Comparison of ENCODE assay signal across 8 mouse cellular contexts in the genomic region with DNA sequence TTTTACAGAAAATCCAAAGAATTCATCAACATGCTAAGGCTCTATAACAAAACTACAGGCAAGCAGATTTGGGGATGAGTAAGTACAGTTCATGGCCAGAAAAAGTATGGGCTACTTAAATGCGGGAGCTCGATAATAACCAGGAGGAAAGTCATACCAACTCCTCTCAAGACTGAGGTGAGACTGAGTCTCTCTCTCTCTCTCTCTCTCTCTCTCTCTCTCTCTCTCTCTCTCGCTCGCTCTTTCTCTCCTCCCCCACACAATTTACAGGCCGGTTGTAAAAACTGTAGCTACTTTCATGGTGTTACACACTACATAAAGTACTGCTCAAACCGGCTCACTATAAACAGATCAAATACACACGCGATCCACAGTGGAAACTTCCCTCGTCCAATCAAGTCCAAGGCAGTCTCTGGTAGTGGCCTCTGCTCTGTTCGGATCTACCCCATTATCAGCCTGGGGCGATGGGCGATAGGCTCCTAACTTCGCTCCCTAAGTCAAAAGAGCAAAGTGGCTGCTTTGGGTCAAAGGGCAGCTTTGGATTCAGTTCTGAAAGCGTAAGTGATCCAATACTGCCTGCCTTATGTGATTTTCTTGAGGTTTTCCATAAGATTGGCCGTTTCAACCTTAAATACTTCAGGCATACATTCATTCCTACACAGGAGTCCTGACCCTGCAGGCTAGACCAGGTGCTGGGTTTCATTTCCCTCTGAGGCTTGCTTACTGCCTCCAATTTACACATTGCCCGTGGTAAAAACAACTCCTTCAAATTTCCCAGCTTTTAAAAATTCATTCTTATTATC. TPM values are rescaled to one million over a fixed set of nuclear protein-coding genes. Genes with fewer than 3 reads are reported as not detected.
DNase-seq lines count a peak whose midpoint lies in the region; ATAC-seq and TF ChIP-seq lines count a peak whose summit lies in the region.

No protein-coding gene starts in this region.

- H3K27me3 ChIP-seq in CH12.LX (replicated peaks), result peaks cover 4% of the 10 kb centered on the region
- no peaks in the 10 kb centered on the region for H3K27me3 ChIP-seq in forebrain, postnatal 0 days (ENCODE audit: insufficient read depth, low read length)
- 0 out of 2 replicates have a peak, but pooled peaks cover 4% of the 10 kb centered on the region for H3K27me3 ChIP-seq in liver, embryonic 15.5 days

- TF ChIP-seq POLR2A in CH12.LX (IDR thresholded peaks at IDR 0.05; ENCODE audit: low read depth, low read length), result no peak

- TF ChIP-seq CTCF in gastrocnemius, adult 2 months (IDR thresholded peaks at IDR 0.05), result no peak
- no peak for TF ChIP-seq CTCF in CH12.LX (conservative IDR thresholded peaks at IDR 0.05 in 1 of 2, IDR thresholded peaks at IDR 0.05 in 1 of 2; ENCODE audit: low read depth in 2 of 2, low read length in 2 of 2)
- no peak for TF ChIP-seq CTCF in forebrain, postnatal 0 days (IDR thresholded peaks at IDR 0.05; ENCODE audit: low read depth)

- dilution Hi-C loops in CH12.LX (cut with MboI; ENCODE audit: extremely low pct_ligation_motif_present, extremely low pct_unique_long_range_greater_than_20kb, low sequenced_read_pairs), result no loop called here

- peak; percentile 66 for TF ChIP-seq EP300 in CH12.LX (IDR thresholded peaks at IDR 0.05; ENCODE audit: low read length)

- no peak for ATAC-seq in forebrain, postnatal 0 days
- ATAC-seq in liver, embryonic 15.5 days (ENCODE audit: insufficient read depth), result peak; percentile 72

- peak overlapping the region; percentile 46 for H3K4me2 ChIP-seq in CH12.LX (ENCODE audit: insufficient read depth, low read depth, poor library complexity, severe bottlenecking)
- H3K4me2 ChIP-seq in forebrain, postnatal 0 days (ENCODE audit: low read depth), result peak overlapping the region; percentile 91
- peak overlapping the region; percentile 91 for H3K4me2 ChIP-seq in liver, embryonic 15.5 days

- intact Hi-C loops in gastrocnemius, adult 2 months (cut with DNase I), result loop anchor here (5.0 kb wide), 1 partner anchor 35 kb away; no protein-coding TSS in a partner anchor

- no peaks in the 10 kb centered on the region for H3K9me3 ChIP-seq in CH12.LX (replicated peaks; ENCODE audit: low read length)
- no peaks in the 10 kb centered on the region for H3K9me3 ChIP-seq in forebrain, postnatal 0 days (ENCODE audit: low read length)
- H3K9me3 ChIP-seq in liver, embryonic 15.5 days (replicated peaks), result no peaks in the 10 kb centered on the region

- peak overlapping the region; percentile 64 for H3K9ac ChIP-seq in CH12.LX (ENCODE audit: insufficient read depth, low read depth)
- H3K9ac ChIP-seq in forebrain, postnatal 0 days, result peak overlapping the region; percentile 75; the same call in 1 of the 2 replicates
- H3K9ac ChIP-seq in liver, embryonic 15.5 days, result peak overlapping the region; percentile 86

- H3K36me3 ChIP-seq in CH12.LX (replicated peaks in 1 of 2; ENCODE audit: control insufficient read depth in 1 of 2, insufficient read depth in 1 of 2, low read length in 1 of 2), result peaks cover 0 to 34% of the 10 kb centered on the region in 2 experiments
- no peaks in the 10 kb centered on the region for H3K36me3 ChIP-seq in forebrain, postnatal 0 days (ENCODE audit: insufficient read depth)
- H3K36me3 ChIP-seq in liver, embryonic 15.5 days (replicated peaks), result peaks cover 7% of the 10 kb centered on the region; the same call in 1 of the 2 replicates

- no peak for DNase-seq in gastrocnemius, adult 2 months
- DNase-seq in gastrocnemius, postnatal 4 days (ENCODE audit: low spot score in 2 of 2), result no peak
- peak; percentile 31 for DNase-seq in CH12.LX (ENCODE audit: extremely low read depth)
- DNase-seq in forebrain, postnatal 0 days, result no peak
- no peak for DNase-seq in cerebellum, adult 9-10 months
- DNase-seq in right cerebral cortex, postnatal 36 days (ENCODE audit: low spot score in 2 of 2), result no peak
- DNase-seq in frontal cortex, postnatal 14 days (ENCODE audit: low spot score in 2 of 2), result no peak

- in situ Hi-C loops in CH12.LX (cut with MboI; ENCODE audit: low pct_ligation_motif_present, low pct_unique_long_range_greater_than_20kb, low sequenced_read_pairs), result no loop called here

- H3K4me1 ChIP-seq in CH12.LX (ENCODE audit: control insufficient read depth in 1 of 2, insufficient read depth in 2 of 2), result peaks cover 0 to 32% of the 10 kb centered on the region in 2 experiments; a peak in 3 of 4 replicates
- peaks cover 4% of the 10 kb centered on the region; the same call in 1 of the 2 replicates for H3K4me1 ChIP-seq in forebrain, postnatal 0 days (ENCODE audit: insufficient read depth)
- H3K4me1 ChIP-seq in liver, embryonic 15.5 days (replicated peaks), result peaks cover 43% of the 10 kb centered on the region

- H3K27ac ChIP-seq in gastrocnemius, adult 2 months, result peak overlapping the region; percentile 94
- no peak overlapping the region for H3K27ac ChIP-seq in CH12.LX (ENCODE audit: insufficient read depth, low read depth)
- no peak overlapping the region for H3K27ac ChIP-seq in forebrain, postnatal 0 days (ENCODE audit: low read depth, low read length)
- H3K27ac ChIP-seq in liver, embryonic 15.5 days (replicated peaks), result peak overlapping the region; percentile 85

- peaks cover 2% of the 10 kb centered on the region; the same call in 1 of the 2 replicates for H3K79me2 ChIP-seq in CH12.LX (replicated peaks; ENCODE audit: control insufficient read depth, extremely low read depth, insufficient read depth, poor library complexity, severe bottlenecking)

- H3K4me3 ChIP-seq in gastrocnemius, adult 2 months, result peak overlapping the region; percentile 77
- H3K4me3 ChIP-seq in CH12.LX (replicated peaks in 1 of 3; ENCODE audit: low read depth in 2 of 3, low read length in 2 of 3, poor library complexity in 1 of 3), result peak overlapping the region; percentile 81 to 91 (median 88)
- H3K4me3 ChIP-seq in forebrain, postnatal 0 days (ENCODE audit: low read depth, low read length), result peak overlapping the region; percentile 68
- peak overlapping the region; percentile 82 for H3K4me3 ChIP-seq in liver, embryonic 15.5 days (replicated peaks)

- no peak for TF ChIP-seq RAD21 in CH12.LX (IDR thresholded peaks at IDR 0.05; ENCODE audit: low read depth, low read length)

- WGBS in forebrain, postnatal 0 days, result 56% methylated on average over 16 of the region's 16 CpGs
- WGBS in liver, embryonic 15.5 days (ENCODE audit: insufficient replicate concordance), result 26% methylated on average over 16 of the region's 16 CpGs

TF ChIP-seq in CH12.LX, 34 proteins besides CTCF, POLR2A, EP300 and RAD21 (continues in another document):
- TF ChIP-seq JUND (conservative IDR thresholded peaks at IDR 0.05; ENCODE audit: low read depth, low read length), result peak; percentile 64; the same call in 1 of the 2 replicates
- peak; percentile 29; the same call in 1 of the 2 replicates for TF ChIP-seq MXI1 (IDR thresholded peaks at IDR 0.05; ENCODE audit: low read depth, low read length)
- TF ChIP-seq CHD2 (IDR thresholded peaks at IDR 0.05; ENCODE audit: low read length), result peak; percentile 10; the same call in 1 of the 2 replicates
- no peak for TF ChIP-seq MAX (IDR thresholded peaks at IDR 0.05; ENCODE audit: low read length)
- TF ChIP-seq ZMIZ1 (IDR thresholded peaks at IDR 0.05; ENCODE audit: low read depth, low read length), result no peak
- peak; percentile 54; the same call in 1 of the 2 replicates for TF ChIP-seq MEF2A (IDR thresholded peaks at IDR 0.05; ENCODE audit: borderline replicate concordance, low read depth, low read length)
- TF ChIP-seq MAZ (IDR thresholded peaks at IDR 0.05; ENCODE audit: low read depth, low read length), result 0 out of 2 replicates have a peak, but pooled peaks have one; percentile 40
- TF ChIP-seq MAFK (IDR thresholded peaks at IDR 0.05; ENCODE audit: insufficient replicate concordance, low read length), result no peak
- peak; percentile 75 for TF ChIP-seq IRF4 (IDR thresholded peaks at IDR 0.05; ENCODE audit: low read depth, low read length)
- TF ChIP-seq NRF1 (IDR thresholded peaks at IDR 0.05; ENCODE audit: low read depth, low read length), result no peak
- TF ChIP-seq TBP (conservative IDR thresholded peaks at IDR 0.05; ENCODE audit: low read depth, low read length), result no peak
- TF ChIP-seq ZKSCAN1 (IDR thresholded peaks at IDR 0.05; ENCODE audit: borderline replicate concordance, low read depth, low read length), result no peak
- 0 out of 2 replicates have a peak, but pooled peaks have one; percentile 26 for TF ChIP-seq HCFC1 (IDR thresholded peaks at IDR 0.05; ENCODE audit: low read depth, low read length)
- TF ChIP-seq NELFE (IDR thresholded peaks at IDR 0.05; ENCODE audit: low read depth, low read length), result no peak
- TF ChIP-seq E2F4 (IDR thresholded peaks at IDR 0.05; ENCODE audit: insufficient replicate concordance, low read depth, low read length), result no peak
- TF ChIP-seq MYC (IDR thresholded peaks at IDR 0.05; ENCODE audit: low read depth, low read length), result no peak
- TF ChIP-seq POLR2AphosphoS2 (IDR thresholded peaks at IDR 0.05; ENCODE audit: low read depth, low read length), result no peak
- TF ChIP-seq PAX5 (IDR thresholded peaks at IDR 0.05; ENCODE audit: low read length), result no peak
- no peak for TF ChIP-seq RCOR1 (conservative IDR thresholded peaks at IDR 0.05; ENCODE audit: low read depth, low read length)
- TF ChIP-seq KAT2A (IDR thresholded peaks at IDR 0.05; ENCODE audit: insufficient replicate concordance, low read length), result no peak
- no peak for TF ChIP-seq ZC3H11A (IDR thresholded peaks at IDR 0.05; ENCODE audit: low read depth, low read length)
- TF ChIP-seq TCF12 (IDR thresholded peaks at IDR 0.05; ENCODE audit: low read depth, low read length), result peak; percentile 46; the same call in 1 of the 2 replicates

RNA-seq across cellular contexts. Expression of a gene that starts 1.2 kb away (rescaled TPM):
- total RNA-seq in gastrocnemius, adult 2 months (2021), result 10 to 100 TPM; 80.2 to 99.2 TPM
- 10 to 100 TPM; 11.4 to 12.3 TPM for total RNA-seq in gastrocnemius, postnatal 4 days (2021)
- total RNA-seq in CH12.LX (2012; rRNA removed) (19.8 and 25.1 TPM in 2 replicates), CH12.LX (2014; rRNA removed) (27.2 and 28.0 TPM in 2 replicates)
- polyA plus RNA-seq in CH12.LX (2012; ENCODE audit: insufficient read length, low read depth), result 37.3 and 40.6 TPM in 2 replicates
- total RNA-seq in forebrain, postnatal 0 days (2014; rRNA removed), result 24.1 and 25.1 TPM in 2 replicates
- polyA plus RNA-seq in forebrain, postnatal 0 days (2015; fragmentation: Nextera tagmentation; extraction: Ambion mirVana), result 12.5 and 16.7 TPM in 2 replicates
- polyA plus RNA-seq in liver, embryonic 15.5 days (2015; fragmentation: Nextera tagmentation; extraction: Ambion mirVana), result 17.4 and 20.4 TPM in 2 replicates

RNA-seq across cellular contexts. Expression of a gene that starts 50.1 kb away (rescaled TPM):
- total RNA-seq in gastrocnemius, adult 2 months (2021), result under 1 TPM in 1 of 2 experiments, not detected in 1; 0.08 TPM
- total RNA-seq in gastrocnemius, postnatal 4 days (2021), result 1 to 10 TPM; 6.6 to 9.2 TPM
- total RNA-seq in CH12.LX (2012; rRNA removed) (73.6 and 87.3 TPM in 2 replicates), CH12.LX (2014; rRNA removed) (65.2 and 72.6 TPM in 2 replicates)
- 104 and 122 TPM in 2 replicates for polyA plus RNA-seq in CH12.LX (2012; ENCODE audit: insufficient read length, low read depth)
- total RNA-seq in forebrain, postnatal 0 days (2014; rRNA removed), result 2.0 and 2.3 TPM in 2 replicates
- 1.9 and 2.0 TPM in 2 replicates for polyA plus RNA-seq in forebrain, postnatal 0 days (2015; fragmentation: Nextera tagmentation; extraction: Ambion mirVana)
- polyA plus RNA-seq in liver, embryonic 15.5 days (2015; fragmentation: Nextera tagmentation; extraction: Ambion mirVana), result 28.4 and 30.0 TPM in 2 replicates

Comparison
In these comparisons a context has a peak if more than half of its experiments do, and no peak if none do; other contexts are left out.
1. H3K27ac ChIP-seq: peak in gastrocnemius, adult 2 months (single experiment) and liver, embryonic 15.5 days (single experiment); none in CH12.LX (single experiment) and forebrain, postnatal 0 days (single experiment).
2. RNA of a gene that starts 50.1 kb away (total RNA-seq): 65.2 to 87.3 TPM in CH12.LX; 6.6 to 9.2 TPM in gastrocnemius, postnatal 4 days, 2.0 to 2.3 TPM in forebrain, postnatal 0 days and 0.08 TPM in gastrocnemius, adult 2 months; every median in the first group is over 4 times any median in the second.
3. Peak in every context shown above with its lines, with median percentiles within 50 percentile points of each other: H3K4me3 ChIP-seq, H3K4me2 ChIP-seq and H3K9ac ChIP-seq.